Mouse (Mus musculus) megakaryocyte, embryonic 14.5 days (primary cell): ENCODE measurements at regions not wholly inside any gene's neighbourhood (a gene's known extent, or its start where the extent isn't known, plus 50 kb on each side); places are given as distances from the start of the nearest gene placed in this dataset.

Source experiments
- FLI1 ChIP-seq: IDR thresholded peaks from 2 replicates; pipeline ENCODE4 v1.6.1; 2012; ENCODE audit warnings: low read length, inconsistent platforms, mixed read lengths
- GATA1 ChIP-seq: IDR thresholded peaks from 3 replicates; pipeline ENCODE4 v1.6.1; 2012; ENCODE audit warnings: mixed read lengths, low read length, inconsistent platforms, borderline replicate concordance

- TF ChIP-seq GATA1 (no peak), FLI1 (no peak)
Observed at GRCm38 (mm10) chr13:83737826-83738527, 234.1 kb downstream of the Mef2c start.
